Comparison of ENCODE assay signal across 10 mouse cellular contexts in the genomic region with DNA sequence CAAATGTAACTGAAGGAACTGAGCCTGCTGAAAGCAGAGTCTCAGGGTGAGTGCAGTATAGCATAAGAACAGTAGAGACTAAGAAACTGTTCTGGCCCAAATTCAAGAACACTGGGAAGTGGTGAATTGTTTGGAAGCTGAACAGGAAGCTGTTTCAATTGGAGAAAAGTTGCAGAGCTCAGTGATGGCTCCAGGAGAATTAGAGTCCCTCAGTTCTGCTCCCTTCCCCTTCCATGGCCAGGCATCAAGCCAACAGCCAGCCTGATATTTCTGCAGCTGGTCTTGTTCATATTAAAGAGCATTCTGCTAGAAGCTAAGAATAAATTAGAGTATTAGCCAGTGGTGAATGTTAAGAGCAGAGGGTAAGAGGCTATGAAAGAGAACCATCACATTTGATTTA. TPM values are rescaled to one million over a fixed set of nuclear protein-coding genes. Genes with fewer than 3 reads are reported as not detected.
DNase-seq lines count a peak whose midpoint lies in the region; ATAC-seq and TF ChIP-seq lines count a peak whose summit lies in the region.
"Had no signal": no experiment of that assay in that cellular context is flagged by ENCODE, and none has a peak within 500 bp of the region (broad histone marks: within the 10 kb centered on the region; RNA-seq: fewer than 3 reads in every experiment).

No protein-coding gene starts in this region.

- no peak overlapping the region for H3K27ac ChIP-seq in heart, adult 2 months
- H3K27ac ChIP-seq in heart, embryonic 10.5 days, result no peak overlapping the region
- H3K27ac ChIP-seq in lung, embryonic 14.5 days (ENCODE audit: low read depth), result no peak overlapping the region
- H3K27ac ChIP-seq: macrophage had no signal

- H3K79me2 ChIP-seq in heart, adult 2 months (replicated peaks; ENCODE audit: control insufficient read depth, insufficient read depth, low read length), result no peaks in the 10 kb centered on the region

- H3K4me3 ChIP-seq in heart, adult 2 months, result no peak overlapping the region
- no peak overlapping the region for H3K4me3 ChIP-seq in heart, embryonic 10.5 days
- no peak overlapping the region for H3K4me3 ChIP-seq in lung, embryonic 14.5 days (ENCODE audit: low read depth, low read length)

- peak; percentile 44 to 46 for DNase-seq in heart, adult 2 months
- DNase-seq in heart, embryonic 10.5 days (ENCODE audit: low spot score), result no peak
- peak; percentile 47 for DNase-seq in lung, embryonic 14.5 days
- no peak for DNase-seq in lung, postnatal 25 days (ENCODE audit: low spot score)
- peak; percentile 2 for DNase-seq in brain, embryonic 14.5 days (ENCODE audit: low read depth)
- DNase-seq in heart, postnatal 14 days, result peak; percentile 48 to 49
- no peak for DNase-seq in urinary bladder, postnatal 10 days (ENCODE audit: low spot score)
- DNase-seq: thymus, postnatal 36 days had no signal

- no peak overlapping the region for H3K4me2 ChIP-seq in lung, embryonic 14.5 days

- H3K36me3 ChIP-seq in heart, adult 2 months (ENCODE audit: control insufficient read depth, insufficient read depth, low read length), result no peaks in the 10 kb centered on the region; the same call in 1 of the 2 replicates
- no peaks in the 10 kb centered on the region for H3K36me3 ChIP-seq in heart, embryonic 10.5 days
- no peaks in the 10 kb centered on the region for H3K36me3 ChIP-seq in lung, embryonic 14.5 days (ENCODE audit: insufficient read depth)

- no peak for TF ChIP-seq EP300 in heart, adult 2 months (IDR thresholded peaks at IDR 0.05; ENCODE audit: insufficient read depth, low read depth, low read length)

- TF ChIP-seq CTCF in heart, adult 2 months (IDR thresholded peaks at IDR 0.05), result no peak
- no peak for TF ChIP-seq CTCF in lung, embryonic 14.5 days (IDR thresholded peaks at IDR 0.05; ENCODE audit: low read depth)
- TF ChIP-seq CTCF in brain, embryonic 14.5 days (IDR thresholded peaks at IDR 0.05; ENCODE audit: borderline replicate concordance, extremely low read depth, insufficient read depth, insufficient read length), result no peak

- peak; percentile 44; the same call in 1 of the 2 replicates for ATAC-seq in lung, embryonic 14.5 days (ENCODE audit: insufficient read depth)
- ATAC-seq: midbrain, embryonic 16.5 days had no signal

- peaks cover 4% of the 10 kb centered on the region for H3K4me1 ChIP-seq in heart, adult 2 months (ENCODE audit: control insufficient read depth, insufficient read depth, low read length)
- no peaks in the 10 kb centered on the region for H3K4me1 ChIP-seq in heart, embryonic 10.5 days
- H3K4me1 ChIP-seq in lung, embryonic 14.5 days (ENCODE audit: insufficient read depth), result no peaks in the 10 kb centered on the region

- H3K9me3 ChIP-seq in heart, embryonic 10.5 days, result no peaks in the 10 kb centered on the region
- no peaks in the 10 kb centered on the region for H3K9me3 ChIP-seq in lung, embryonic 14.5 days (ENCODE audit: low read depth, low read length)

- intact Hi-C loops in heart, adult 2 months (cut with DNase I), result loop anchor here (10.0 kb wide), 1 partner anchor 358 kb away; the partner anchor contains the start of gene Jade3
- intact Hi-C loops in heart, postnatal 14 days (cut with DNase I), result no loop called here

- no peaks in the 10 kb centered on the region for H3K27me3 ChIP-seq in heart, adult 2 months (ENCODE audit: control insufficient read depth, insufficient read depth, low read length)
- no peaks in the 10 kb centered on the region; the same call in 1 of the 2 replicates for H3K27me3 ChIP-seq in heart, embryonic 10.5 days (ENCODE audit: insufficient read depth, poor library complexity, severe bottlenecking)
- H3K27me3 ChIP-seq in lung, embryonic 14.5 days (ENCODE audit: insufficient read depth, low read length), result no peaks in the 10 kb centered on the region

- no peak for TF ChIP-seq POLR2A in heart, adult 2 months (IDR thresholded peaks at IDR 0.05; ENCODE audit: insufficient read depth, low read depth, low read length)
- no peak for TF ChIP-seq POLR2A in brain, embryonic 14.5 days (IDR thresholded peaks at IDR 0.05; ENCODE audit: borderline replicate concordance, extremely low read depth, insufficient read depth, insufficient read length, poor library complexity, severe bottlenecking)

- no peak overlapping the region for H3K9ac ChIP-seq in heart, adult 2 months (ENCODE audit: low read depth, low read length)
- no peak overlapping the region for H3K9ac ChIP-seq in lung, embryonic 14.5 days

RNA-seq across cellular contexts. Expression of gene Chst7, which starts 7.3 kb away (rescaled TPM):
- 1 to 10 TPM; 3.0 to 3.1 TPM for total RNA-seq in heart, adult 2 months (2021)
- 3.3 and 3.7 TPM in 2 replicates for polyA plus RNA-seq in heart, adult 2 months (2012; rRNA removed)
- polyA plus RNA-seq in heart, embryonic 10.5 days (2016; fragmentation: Nextera tagmentation; extraction: Ambion mirVana), result 2.8 TPM in 2 replicates
- polyA plus RNA-seq in lung, embryonic 14.5 days (2014; fragmentation: Nextera tagmentation; extraction: Ambion mirVana), result 6.4 TPM in 2 replicates
- 3.1 and 4.4 TPM in 2 replicates for polyA plus RNA-seq in brain, embryonic 14.5 days (2012; rRNA removed)
- 1 to 10 TPM; 6.9 to 7.2 TPM for total RNA-seq in heart, postnatal 14 days (2021)

Comparison
In these comparisons a context has a peak if more than half of its experiments do, and no peak if none do; other contexts are left out.
1. DNase-seq: peak in heart, adult 2 months (2 of 2), lung, embryonic 14.5 days (single experiment), brain, embryonic 14.5 days (single experiment) and heart, postnatal 14 days (2 of 2); none in heart, embryonic 10.5 days (single experiment), lung, postnatal 25 days (single experiment) and urinary bladder, postnatal 10 days (single experiment).